Mouse (Mus musculus): ENCODE results near the gene Tmem50a. TPM values are rescaled to one million over a fixed set of nuclear protein-coding genes. Genes with fewer than 3 reads are reported as not detected.

The Tmem50a gene
- polyA plus RNA-seq, 1 experiment from 2014 or later = 151 TPM

GRCm38 (mm10) chr4:134871950-134872349 lies 42.9 kb downstream of the Tmem50a start:
- H3K36me3 ChIP-seq (ENCODE audit: insufficient read depth) = no peaks in the 10 kb centered on the region
- no peak for TF ChIP-seq CTCF (IDR thresholded peaks at IDR 0.05; ENCODE audit: low read depth)
- no peaks in the 10 kb centered on the region for H3K9me3 ChIP-seq (ENCODE audit: low read depth, low read length)
- H3K9ac ChIP-seq = no peak overlapping the region
- H3K4me3 ChIP-seq (ENCODE audit: low read depth, low read length) = no peak overlapping the region
- H3K27ac ChIP-seq (ENCODE audit: low read depth) = no peak overlapping the region
- peaks cover 22% of the 10 kb centered on the region for H3K27me3 ChIP-seq (ENCODE audit: insufficient read depth, low read length)
- 0 out of 2 replicates have a peak, but pooled peaks cover 3% of the 10 kb centered on the region for H3K4me1 ChIP-seq (ENCODE audit: insufficient read depth)
- H3K4me2 ChIP-seq = no peak overlapping the region
- DNase-seq (no peak), ATAC-seq (ENCODE audit: insufficient read depth) (no peak)
- 32% methylated on average over 2 of the region's 2 CpGs for WGBS

- Histone ChIP-seq H3K4me2 (no peak overlapping the region), H3K27me3 (ENCODE audit: insufficient read depth, low read length) (peaks cover 22% of the 10 kb centered on the region), H3K27ac (ENCODE audit: low read depth) (no peak overlapping the region), H3K36me3 (ENCODE audit: insufficient read depth) (no peaks in the 10 kb centered on the region), H3K4me3 (ENCODE audit: low read depth, low read length) (no peak overlapping the region), H3K9me3 (ENCODE audit: low read depth, low read length) (no peaks in the 10 kb centered on the region), H3K9ac (no peak overlapping the region), H3K4me1 (ENCODE audit: insufficient read depth) (0 out of 2 replicates have a peak, but pooled peaks cover 3% of the 10 kb centered on the region)
- TF ChIP-seq CTCF (IDR thresholded peaks at IDR 0.05; ENCODE audit: low read depth) = no peak
- ATAC-seq (ENCODE audit: insufficient read depth) = no peak
- WGBS = 30% methylated on average over 4 of the region's 4 CpGs
- no peak for DNase-seq
Observed at GRCm38 (mm10) chr4:134871477-134871876, 43.3 kb downstream of the Tmem50a start.

- Histone ChIP-seq H3K4me1 (ENCODE audit: insufficient read depth) (0 out of 2 replicates have a peak, but pooled peaks cover 3% of the 10 kb centered on the region), H3K36me3 (ENCODE audit: insufficient read depth) (no peaks in the 10 kb centered on the region), H3K27ac (ENCODE audit: low read depth) (no peak overlapping the region), H3K9me3 (ENCODE audit: low read depth, low read length) (no peaks in the 10 kb centered on the region), H3K4me2 (peak overlapping the region; percentile 51), H3K4me3 (ENCODE audit: low read depth, low read length) (peak overlapping the region; percentile 12; the same call in 1 of the 2 replicates), H3K27me3 (ENCODE audit: insufficient read depth, low read length) (peaks cover 22% of the 10 kb centered on the region), H3K9ac (peak overlapping the region; percentile 20)
- no peak for TF ChIP-seq CTCF (IDR thresholded peaks at IDR 0.05; ENCODE audit: low read depth)
- 44% methylated on average over 7 of the region's 7 CpGs for WGBS
- ATAC-seq (ENCODE audit: insufficient read depth) = no peak; the same call in 1 of the 2 replicates
- DNase-seq = no peak
Observed at GRCm38 (mm10) chr4:134869815-134870375, 44.9 kb downstream of the Tmem50a start.

- Histone ChIP-seq H3K9me3 (ENCODE audit: low read depth, low read length) (no peaks in the 10 kb centered on the region), H3K36me3 (ENCODE audit: insufficient read depth) (no peaks in the 10 kb centered on the region), H3K9ac (peak overlapping the region; percentile 20; the same call in 1 of the 2 replicates), H3K4me3 (ENCODE audit: low read depth, low read length) (peak overlapping the region; percentile 12; the same call in 1 of the 2 replicates), H3K4me1 (ENCODE audit: insufficient read depth) (0 out of 2 replicates have a peak, but pooled peaks cover 3% of the 10 kb centered on the region), H3K27me3 (ENCODE audit: insufficient read depth, low read length) (peaks cover 22% of the 10 kb centered on the region), H3K27ac (ENCODE audit: low read depth) (peak overlapping the region; percentile 34; the same call in 1 of the 2 replicates), H3K4me2 (peak overlapping the region; percentile 51)
- TF ChIP-seq CTCF (IDR thresholded peaks at IDR 0.05; ENCODE audit: low read depth) = no peak
- DNase-seq (no peak), ATAC-seq (ENCODE audit: insufficient read depth) (peak; percentile 33; the same call in 1 of the 2 replicates)
- WGBS = 11% methylated on average over 16 of the region's 16 CpGs
Observed at GRCm38 (mm10) chr4:134869068-134869730, 45.6 kb downstream of the Tmem50a start.

- Histone ChIP-seq H3K4me3 (ENCODE audit: low read depth, low read length) (peak overlapping the region; percentile 3; the same call in 1 of the 2 replicates), H3K4me2 (peak overlapping the region; percentile 30; the same call in 1 of the 2 replicates), H3K9ac (no peak overlapping the region; the same call in 1 of the 2 replicates), H3K36me3 (ENCODE audit: insufficient read depth) (no peaks in the 10 kb centered on the region), H3K27ac (ENCODE audit: low read depth) (peak overlapping the region; percentile 10; the same call in 1 of the 2 replicates), H3K9me3 (ENCODE audit: low read depth, low read length) (no peaks in the 10 kb centered on the region), H3K27me3 (ENCODE audit: insufficient read depth, low read length) (peaks cover 22% of the 10 kb centered on the region), H3K4me1 (ENCODE audit: insufficient read depth) (0 out of 2 replicates have a peak, but pooled peaks cover 3% of the 10 kb centered on the region)
- ATAC-seq (ENCODE audit: insufficient read depth) = no peak
- no peak for TF ChIP-seq CTCF (IDR thresholded peaks at IDR 0.05; ENCODE audit: low read depth)
- DNase-seq = no peak
- WGBS = 28% methylated on average over 9 of the region's 9 CpGs
Observed at GRCm38 (mm10) chr4:134868490-134868889, 46.3 kb downstream of the Tmem50a start.

- 0 out of 2 replicates have a peak, but pooled peaks cover 3% of the 10 kb centered on the region for H3K4me1 ChIP-seq (ENCODE audit: insufficient read depth)
- peak overlapping the region; percentile 3; the same call in 1 of the 2 replicates for H3K4me3 ChIP-seq (ENCODE audit: low read depth, low read length)
- H3K4me2 ChIP-seq = peak overlapping the region; percentile 30; the same call in 1 of the 2 replicates
- H3K36me3 ChIP-seq (ENCODE audit: insufficient read depth) = no peaks in the 10 kb centered on the region
- DNase-seq (no peak), ATAC-seq (ENCODE audit: insufficient read depth) (no peak)
- peaks cover 22% of the 10 kb centered on the region for H3K27me3 ChIP-seq (ENCODE audit: insufficient read depth, low read length)
- no peak for TF ChIP-seq CTCF (IDR thresholded peaks at IDR 0.05; ENCODE audit: low read depth)
- 82% methylated on average over 10 of the region's 10 CpGs for WGBS
- no peak overlapping the region; the same call in 1 of the 2 replicates for H3K9ac ChIP-seq
- H3K9me3 ChIP-seq (ENCODE audit: low read depth, low read length) = no peaks in the 10 kb centered on the region
- H3K27ac ChIP-seq (ENCODE audit: low read depth) = peak overlapping the region; percentile 10; the same call in 1 of the 2 replicates
Observed at GRCm38 (mm10) chr4:134868065-134868464, 46.8 kb downstream of the Tmem50a start.

- Histone ChIP-seq H3K4me3 (ENCODE audit: low read depth, low read length) (no peak overlapping the region), H3K4me1 (ENCODE audit: insufficient read depth) (0 out of 2 replicates have a peak, but pooled peaks cover 3% of the 10 kb centered on the region), H3K9ac (no peak overlapping the region), H3K27me3 (ENCODE audit: insufficient read depth, low read length) (peaks cover 22% of the 10 kb centered on the region), H3K36me3 (ENCODE audit: insufficient read depth) (no peaks in the 10 kb centered on the region), H3K4me2 (peak overlapping the region; percentile 30; the same call in 1 of the 2 replicates), H3K27ac (ENCODE audit: low read depth) (no peak overlapping the region), H3K9me3 (ENCODE audit: low read depth, low read length) (no peaks in the 10 kb centered on the region)
- TF ChIP-seq CTCF (IDR thresholded peaks at IDR 0.05; ENCODE audit: low read depth) = no peak
- 87% methylated on average over 8 of the region's 8 CpGs for WGBS
- DNase-seq = no peak
- no peak for ATAC-seq (ENCODE audit: insufficient read depth)
Observed at GRCm38 (mm10) chr4:134867661-134868060, 47.2 kb downstream of the Tmem50a start.
